Mouse (Mus musculus) midbrain, embryonic 14.5 days (tissue): Measurements from ENCODE around the gene Cbln1. TPM values are rescaled to one million over a fixed set of nuclear protein-coding genes. Genes with fewer than 3 reads are reported as not detected.

Experiments used
- ATAC-seq: fragments of 200-750 bp; cut with Nextera tagmentation; 2 replicates; pipeline ENCODE4 v1.8.0; 2017; ENCODE audit warnings: moderate number of reproducible peaks, moderate library complexity; ENCODE audit not compliant: low FRiP score, low TSS enrichment
- DNase-seq: peaks from one replicate; pipeline ENCODE4 v3.0.0-alpha.2; 2015
- H3K27ac ChIP-seq: fragments of 300-500 bp; sonication (generic); replicated peaks from 2 replicates; pipeline ENCODE4 v1.5.1; 2014; ENCODE audit warnings: mild to moderate bottlenecking, low read depth, low read length, moderate library complexity
- H3K27me3 ChIP-seq: fragments of 300-500 bp; sonication (generic); 2 replicates; pipeline ENCODE4 v1.6.1; 2014; ENCODE audit warnings: low read length, control low read depth, mixed read lengths; ENCODE audit not compliant: control insufficient read depth, insufficient read depth
- H3K36me3 ChIP-seq: fragments of 300-500 bp; sonication (generic); 2 replicates; pipeline ENCODE4 v1.6.1; 2014; ENCODE audit warnings: low read length, control low read depth; ENCODE audit not compliant: control insufficient read depth, insufficient read depth
- H3K4me1 ChIP-seq: fragments of 300-500 bp; sonication (generic); 2 replicates; pipeline ENCODE4 v1.6.1; 2014; ENCODE audit warnings: mild to moderate bottlenecking, antibody characterized with exemption, low read length, control low read depth; ENCODE audit not compliant: control insufficient read depth, insufficient read depth
- H3K4me2 ChIP-seq: fragments of 300-500 bp; sonication (generic); 2 replicates; pipeline ENCODE4 v1.6.1; 2014; ENCODE audit warnings: mild to moderate bottlenecking, low read length, moderate library complexity
- H3K4me3 ChIP-seq: fragments of 300-500 bp; sonication (generic); replicated peaks from 2 replicates; pipeline ENCODE4 v1.5.1; 2014; ENCODE audit warnings: low read depth, low read length
- H3K9ac ChIP-seq: fragments of 300-500 bp; sonication (generic); replicated peaks from 2 replicates; pipeline ENCODE4 v1.6.1; 2014; ENCODE audit warnings: mild to moderate bottlenecking, low read length, moderate library complexity
- H3K9me3 ChIP-seq: fragments of 300-500 bp; sonication (generic); 2 replicates; pipeline ENCODE4 v1.6.1; 2016; ENCODE audit warnings: low read length, control low read depth, mixed read lengths; ENCODE audit not compliant: control insufficient read depth
- WGBS: fragments of 180-500 bp; shearing (Covaris S2); extraction: QIAGEN DNeasy Blood & Tissue Kit; methylation state at CpG from one replicate; pipeline ENCODE4 v1.1.7; 2014; 5-methylcytosine and 5-hydroxymethylcytosine counted together
- polyA plus RNA-seq: library from polyadenylated mRNA; unstranded; fragments of >200 nt; fragmentation: Nextera tagmentation; extraction: Ambion mirVana; gene quantifications from 2 replicates; pipeline ENCODE4 v1.2.1, GENCODE M21; 2014

Gene Cbln1
- polyA plus RNA-seq, 1 experiment from 2014 or later, result 20.3 TPM

DNA sequence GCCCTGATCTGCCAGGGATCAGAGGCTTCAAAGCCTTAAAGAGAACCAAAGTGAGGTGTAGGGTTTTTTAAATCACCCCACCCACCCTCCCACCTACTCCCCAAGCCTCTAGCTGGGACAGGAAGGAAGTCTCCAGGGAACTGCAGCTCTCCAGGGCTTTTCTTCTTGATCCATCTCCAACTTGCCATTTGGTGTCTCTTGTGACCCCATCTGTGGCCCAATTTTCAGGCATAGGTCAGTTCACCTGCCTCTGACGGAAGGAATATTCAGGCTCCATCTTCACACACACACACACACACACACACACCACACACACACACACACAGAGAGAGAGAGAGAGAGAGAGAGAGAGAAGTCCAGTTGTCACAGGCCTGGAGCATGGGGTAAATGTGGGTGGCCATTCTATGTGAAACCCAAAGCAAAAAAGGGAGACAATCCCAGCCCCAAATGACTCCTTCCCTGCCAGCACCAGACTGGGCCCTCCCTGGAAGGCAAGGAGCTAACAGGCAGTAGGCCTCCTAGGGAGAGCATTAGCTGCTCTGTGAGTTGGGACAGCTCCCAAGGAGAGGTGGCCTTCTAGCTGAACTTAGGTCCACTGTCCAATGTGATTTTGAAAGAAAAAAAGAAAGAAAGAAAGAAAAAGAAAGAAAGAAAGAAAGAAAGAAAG, 5.3 kb downstream of the Cbln1 start:
- ATAC-seq (no peak), DNase-seq (no peak)
- no peaks in the 10 kb centered on the region for H3K9me3 ChIP-seq
- no peak overlapping the region for H3K4me3 ChIP-seq
- H3K4me2 ChIP-seq, result no peak overlapping the region
- H3K9ac ChIP-seq, result no peak overlapping the region
- H3K36me3 ChIP-seq, result no peaks in the 10 kb centered on the region
- H3K27me3 ChIP-seq, result peaks cover 42% of the 10 kb centered on the region
- no peak overlapping the region for H3K27ac ChIP-seq
- WGBS, result 83% methylated on average over 1 of the region's 1 CpGs
- peaks cover 30% of the 10 kb centered on the region for H3K4me1 ChIP-seq

DNA sequence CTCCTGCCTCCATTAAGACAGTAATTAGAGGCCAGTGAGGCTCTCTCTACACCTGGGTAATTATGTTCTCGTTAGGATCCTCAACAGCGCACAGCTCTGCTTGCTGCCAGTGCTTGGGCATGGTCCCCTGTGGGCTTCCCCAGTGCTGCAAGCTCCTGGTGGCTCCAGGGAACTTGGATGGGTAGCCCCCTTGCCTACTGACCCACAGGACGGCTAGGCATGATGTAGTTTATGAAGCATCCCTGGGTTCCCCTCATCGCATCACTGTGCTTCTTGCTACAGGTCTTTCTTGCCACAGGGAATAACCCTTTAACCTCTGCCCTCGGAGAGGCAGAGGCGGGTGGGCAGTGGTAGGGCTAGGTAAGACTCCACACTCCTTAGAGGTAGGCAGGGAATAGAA, 6.1 kb downstream of the Cbln1 start:
- Histone ChIP-seq H3K4me3 (no peak overlapping the region), H3K9me3 (no peaks in the 10 kb centered on the region), H3K9ac (no peak overlapping the region), H3K4me1 (peaks cover 25% of the 10 kb centered on the region), H3K36me3 (no peaks in the 10 kb centered on the region), H3K4me2 (no peak overlapping the region), H3K27me3 (peaks cover 40% of the 10 kb centered on the region), H3K27ac (no peak overlapping the region)
- no peak for ATAC-seq
- DNase-seq, result no peak
- WGBS, result 53% methylated on average over 6 of the region's 6 CpGs

DNA sequence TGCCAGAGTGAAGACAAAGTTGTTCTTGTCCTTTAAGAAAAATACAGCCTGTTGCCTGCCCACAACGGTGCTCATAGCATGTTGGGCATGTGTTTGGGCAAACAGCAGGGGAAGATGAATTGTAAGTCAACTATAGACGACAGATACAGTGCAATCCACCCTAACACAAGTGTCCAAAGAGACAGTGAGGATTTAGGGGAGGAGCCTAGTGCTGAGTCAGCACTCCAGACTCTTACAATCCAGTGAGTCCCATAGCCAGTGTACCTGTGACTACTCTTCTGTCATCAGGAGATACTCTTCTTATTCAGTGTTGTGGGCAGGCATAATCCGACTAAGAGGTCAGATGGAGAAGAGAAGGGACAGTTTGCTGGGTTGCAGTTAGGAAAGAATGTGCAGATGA, 8.0 kb downstream of the Cbln1 start:
- WGBS, result 91% methylated on average over 3 of the region's 3 CpGs
- H3K9me3 ChIP-seq, result no peaks in the 10 kb centered on the region
- no peak overlapping the region for H3K27ac ChIP-seq
- H3K9ac ChIP-seq, result no peak overlapping the region
- 0 out of 2 replicates have a peak, but pooled peaks cover 10% of the 10 kb centered on the region for H3K4me1 ChIP-seq
- DNase-seq (no peak), ATAC-seq (no peak)
- no peak overlapping the region for H3K4me2 ChIP-seq
- no peak overlapping the region for H3K4me3 ChIP-seq
- H3K36me3 ChIP-seq, result no peaks in the 10 kb centered on the region
- peaks cover 26% of the 10 kb centered on the region for H3K27me3 ChIP-seq

DNA sequence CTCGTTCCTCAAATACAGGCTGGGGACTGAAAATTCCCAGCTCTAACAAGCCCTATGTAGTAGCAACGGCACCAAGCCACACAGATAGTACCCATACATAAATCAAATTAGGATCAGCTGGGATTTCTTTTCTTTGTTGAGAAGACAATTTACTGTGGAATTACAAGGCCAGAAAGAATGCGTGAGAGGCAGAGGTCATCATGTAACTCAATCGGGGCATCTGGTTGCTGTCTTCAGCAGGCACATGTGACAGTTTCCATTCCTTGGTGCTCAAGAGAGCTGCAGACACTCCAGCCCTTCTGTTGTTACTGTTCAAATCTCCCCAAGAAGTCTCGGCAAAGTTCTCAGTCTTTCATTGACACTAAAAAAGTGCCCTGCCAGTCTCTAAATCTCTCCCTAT, 10.6 kb downstream of the Cbln1 start:
- Histone ChIP-seq H3K36me3 (no peaks in the 10 kb centered on the region), H3K4me2 (no peak overlapping the region), H3K9ac (no peak overlapping the region), H3K27ac (no peak overlapping the region), H3K4me3 (no peak overlapping the region), H3K9me3 (no peaks in the 10 kb centered on the region), H3K4me1 (no peaks in the 10 kb centered on the region), H3K27me3 (peaks cover 1% of the 10 kb centered on the region; the same call in 1 of the 2 replicates)
- ATAC-seq (no peak), DNase-seq (no peak)
- 21% methylated on average over 5 of the region's 5 CpGs for WGBS

GRCm38 (mm10) chr8:87456949-87457348, 15.5 kb downstream of the Cbln1 start:
- no peak overlapping the region for H3K9ac ChIP-seq
- no peak overlapping the region for H3K4me3 ChIP-seq
- H3K9me3 ChIP-seq, result no peaks in the 10 kb centered on the region
- 86% methylated on average over 4 of the region's 4 CpGs for WGBS
- H3K4me2 ChIP-seq, result no peak overlapping the region
- no peaks in the 10 kb centered on the region for H3K36me3 ChIP-seq
- DNase-seq (no peak), ATAC-seq (no peak)
- H3K27ac ChIP-seq, result no peak overlapping the region
- no peaks in the 10 kb centered on the region for H3K27me3 ChIP-seq
- H3K4me1 ChIP-seq, result no peaks in the 10 kb centered on the region

- H3K36me3 ChIP-seq, result no peaks in the 10 kb centered on the region
- H3K27me3 ChIP-seq, result no peaks in the 10 kb centered on the region
- H3K4me1 ChIP-seq, result no peaks in the 10 kb centered on the region
- H3K27ac ChIP-seq, result no peak overlapping the region
- ATAC-seq, result no peak
- WGBS, result 94% methylated on average over 4 of the region's 4 CpGs
- H3K9me3 ChIP-seq, result no peaks in the 10 kb centered on the region
- no peak for DNase-seq
- H3K4me2 ChIP-seq, result no peak overlapping the region
- no peak overlapping the region for H3K9ac ChIP-seq
- no peak overlapping the region for H3K4me3 ChIP-seq
Observed at GRCm38 (mm10) chr8:87452815-87453214, 19.6 kb downstream of the Cbln1 start.

DNA sequence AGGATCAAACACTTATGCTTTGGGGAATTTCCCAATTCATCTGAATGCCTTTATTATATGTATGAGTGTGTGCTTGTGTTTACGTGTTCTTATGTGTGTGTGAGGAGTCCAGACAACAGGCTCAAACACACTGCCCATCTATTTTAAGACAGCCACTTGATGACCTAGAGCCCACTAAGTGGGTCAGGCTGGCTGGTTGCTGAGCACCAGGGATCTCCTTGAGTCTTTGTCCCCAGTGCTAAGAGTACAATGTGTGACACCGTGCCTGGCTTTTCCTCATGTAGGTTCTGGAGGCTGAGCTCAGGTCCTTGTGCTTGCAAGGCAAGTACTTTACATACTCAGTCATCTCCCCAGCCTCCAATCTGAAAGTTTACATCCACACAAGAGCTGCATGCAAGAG, 20.7 kb downstream of the Cbln1 start:
- H3K9me3 ChIP-seq, result no peaks in the 10 kb centered on the region
- DNase-seq (no peak), ATAC-seq (no peak)
- H3K27me3 ChIP-seq, result no peaks in the 10 kb centered on the region
- no peaks in the 10 kb centered on the region for H3K4me1 ChIP-seq
- no peak overlapping the region for H3K4me3 ChIP-seq
- H3K4me2 ChIP-seq, result no peak overlapping the region
- WGBS, result 78% methylated on average over 2 of the region's 2 CpGs
- H3K9ac ChIP-seq, result no peak overlapping the region
- H3K36me3 ChIP-seq, result no peaks in the 10 kb centered on the region
- H3K27ac ChIP-seq, result no peak overlapping the region

DNA sequence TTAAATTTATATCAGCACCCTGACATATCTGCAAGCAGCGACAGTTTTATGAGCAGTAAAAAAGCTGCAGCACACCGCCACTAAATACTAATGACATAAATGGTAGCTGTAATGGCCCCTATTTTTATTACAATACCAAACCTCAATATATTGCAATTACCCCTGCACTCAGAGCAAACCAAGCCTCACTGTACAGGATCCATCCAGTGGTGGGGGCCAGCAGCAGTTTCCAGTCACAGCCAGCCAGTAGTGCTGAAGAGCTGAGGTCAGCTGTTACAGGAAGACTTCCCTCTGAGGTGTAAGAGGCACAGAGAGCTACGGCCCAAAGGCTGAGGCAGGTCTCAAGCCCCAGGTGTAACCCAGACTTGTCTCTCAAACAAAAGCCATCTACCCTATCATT, 37.8 kb downstream of the Cbln1 start:
- no peaks in the 10 kb centered on the region for H3K4me1 ChIP-seq
- DNase-seq, result no peak
- H3K9me3 ChIP-seq, result no peaks in the 10 kb centered on the region
- no peaks in the 10 kb centered on the region; the same call in 1 of the 2 replicates for H3K27me3 ChIP-seq
- no peak for ATAC-seq
- H3K9ac ChIP-seq, result no peak overlapping the region
- H3K4me2 ChIP-seq, result no peak overlapping the region
- H3K4me3 ChIP-seq, result no peak overlapping the region
- no peak overlapping the region for H3K27ac ChIP-seq
- no peaks in the 10 kb centered on the region for H3K36me3 ChIP-seq
- WGBS, result 87% methylated on average over 3 of the region's 3 CpGs

- no peak for ATAC-seq
- Histone ChIP-seq H3K4me1 (0 out of 2 replicates have a peak, but pooled peaks cover 4% of the 10 kb centered on the region), H3K4me2 (no peak overlapping the region), H3K36me3 (no peaks in the 10 kb centered on the region), H3K27ac (no peak overlapping the region), H3K27me3 (no peaks in the 10 kb centered on the region; the same call in 1 of the 2 replicates), H3K9ac (no peak overlapping the region), H3K4me3 (no peak overlapping the region), H3K9me3 (no peaks in the 10 kb centered on the region)
- DNase-seq, result no peak
Observed at GRCm38 (mm10) chr8:87427188-87427587, 45.2 kb downstream of the Cbln1 start.
